25 mouse cellular contexts compared by ENCODE assay signal in genomic region chr8:120174606-120175005, GRCm38 (mm10). TPM values are rescaled to one million over a fixed set of nuclear protein-coding genes. Genes with fewer than 3 reads are reported as not detected.
"Had no signal": no experiment of that assay in that cellular context is flagged by ENCODE, and none has a peak within 500 bp of the region (broad histone marks: within the 10 kb centered on the region; RNA-seq: fewer than 3 reads in every experiment).

No protein-coding gene starts in this region.

- ATAC-seq: liver, postnatal 0 days; lung, postnatal 0 days; midbrain, embryonic 16.5 days had no signal

- H3K4me2 ChIP-seq: liver, embryonic 15.5 days; lung, embryonic 15.5 days; midbrain, embryonic 12.5 days; neural tube, embryonic 13.5 days; neural tube, embryonic 15.5 days had no signal

- H3K9me3 ChIP-seq: liver, embryonic 15.5 days; lung, embryonic 15.5 days; megakaryocyte, embryonic 14.5 days; midbrain, embryonic 12.5 days; neural tube, embryonic 13.5 days; neural tube, embryonic 15.5 days had no signal

- H3K27ac ChIP-seq: liver, embryonic 15.5 days; lung, embryonic 15.5 days; macrophage; midbrain, embryonic 12.5 days; neural tube, embryonic 13.5 days; neural tube, embryonic 15.5 days had no signal

- H3K36me3 ChIP-seq: liver, embryonic 15.5 days; lung, embryonic 15.5 days; midbrain, embryonic 12.5 days; neural tube, embryonic 13.5 days; neural tube, embryonic 15.5 days had no signal

- DNase-seq: liver, postnatal 0 days; lung, adult 2 months; lung, postnatal 14 days; lung, postnatal 36 days; midbrain, embryonic 14.5 days; retina, postnatal 1 day; right cerebral cortex, adult 18-20 months; right cerebral cortex, postnatal 25 days; right cerebral cortex, postnatal 4 days; spleen, adult 18-20 months; thymus, adult 18-20 months; thymus, postnatal 14 days; thymus, postnatal 36 days had no signal

- H3K9ac ChIP-seq: liver, embryonic 15.5 days; liver, postnatal 0 days; lung, embryonic 15.5 days; midbrain, embryonic 12.5 days; neural tube, embryonic 13.5 days; neural tube, embryonic 15.5 days had no signal

- H3K4me3 ChIP-seq: liver, embryonic 15.5 days; lung, embryonic 15.5 days; megakaryocyte, embryonic 14.5 days; midbrain, embryonic 12.5 days; neural tube, embryonic 13.5 days; neural tube, embryonic 15.5 days had no signal

RNA-seq across cellular contexts. Expression of gene Fam92b, which starts 2.7 kb away (rescaled TPM):
- total RNA-seq: megakaryocyte progenitor cell, adult 5-6 weeks; monocyte, adult 5-6 weeks had no signal
- polyA plus RNA-seq: liver, embryonic 15.5 days; liver, postnatal 0 days; macrophage; small intestine, adult 2 months had no signal
